Mouse (Mus musculus): Measurements from ENCODE around the gene Kirrel2. TPM values are rescaled to one million over a fixed set of nuclear protein-coding genes. Genes with fewer than 3 reads are reported as not detected.

Kirrel2 gene
- not detected for total RNA-seq (2023)

GRCm38 (mm10) chr7:30457629-30458330, at the start of gene Kirrel2, which contains the start of gene Nphs1:
Gene Kirrel2 (minus strand): TSS chr7:30457690.
Gene Nphs1 (plus strand): TSS chr7:30458315.

GRCm38 (mm10) chr7:30493401-30493931, 36.0 kb upstream of the Kirrel2 start, which contains the start of gene Prodh2:
Gene Prodh2 (plus strand): TSS chr7:30493622.

GRCm38 (mm10) chr7:30444971-30445751, 12.3 kb downstream of the Kirrel2 start, which contains the start of gene Aplp1:
Gene Aplp1 (minus strand): TSS chr7:30445535.

GRCm38 (mm10) chr7:30421175-30421889, 36.2 kb downstream of the Kirrel2 start, which contains the start of gene Nfkbid:
Gene Nfkbid (plus strand): TSS chr7:30421732.

GRCm38 (mm10) chr7:30419561-30420499, 37.7 kb downstream of the Kirrel2 start, which contains the start of gene Hcst:
Gene Hcst (minus strand): TSS chr7:30419854.

GRCm38 (mm10) chr7:30413596-30413995, 43.9 kb downstream of the Kirrel2 start, which contains the start of gene Tyrobp:
Gene Tyrobp (plus strand): TSS chr7:30413760.

Other genes with a start within 250 kb of the Kirrel2 start
- gene Polr2i, start 225.7 kb downstream of the Kirrel2 start, total RNA-seq (2023): 10 to 100 TPM; 35.1 to 43.9 TPM
- gene Tbcb, start 225.4 kb downstream of the Kirrel2 start, total RNA-seq (2023): 10 to 100 TPM; 26.0 to 27.3 TPM
- not detected for gene Ovol3, start 222.0 kb downstream of the Kirrel2 start, total RNA-seq (2023)
- 1 to 10 TPM in 1 of 2 experiments, under 1 TPM in 1; 0.44 to 1.3 TPM for gene Thap8, start 177.6 kb downstream of the Kirrel2 start, total RNA-seq (2023)
- 1 to 10 TPM; 4.0 to 8.4 TPM for gene Wdr62, start 177.3 kb downstream of the Kirrel2 start, total RNA-seq (2023)
- under 1 TPM; 0.64 to 0.65 TPM for gene Clip3, start 166.0 kb downstream of the Kirrel2 start, total RNA-seq (2023)
- 10 to 100 TPM; 39.8 to 42.3 TPM for gene Alkbh6, start 149.0 kb downstream of the Kirrel2 start, total RNA-seq (2023)
- gene Syne4, start 142.9 kb downstream of the Kirrel2 start, total RNA-seq (2023): 1 to 10 TPM; 5.5 to 6.3 TPM
- gene E130208F15Rik, start 135.9 kb downstream of the Kirrel2 start, total RNA-seq (2023): 1 to 10 TPM; 6.6 to 9.5 TPM
- gene Sdhaf1, start 133.8 kb downstream of the Kirrel2 start, total RNA-seq (2023): 10 to 100 TPM in 1 of 2 experiments, 1 to 10 TPM in 1; 8.8 to 11.4 TPM
- gene Lrfn3, start 94.9 kb downstream of the Kirrel2 start, total RNA-seq (2023): not detected
- 10 to 100 TPM; 10.7 to 27.3 TPM for gene Tyrobp, start 43.9 kb downstream of the Kirrel2 start, total RNA-seq (2023)
- gene Hcst, start 37.8 kb downstream of the Kirrel2 start, total RNA-seq (2023): 100 to 1,000 TPM; 185 to 201 TPM
- 10 to 100 TPM; 40.1 to 45.7 TPM for gene Nfkbid, start 36.0 kb downstream of the Kirrel2 start, total RNA-seq (2023)
- 1 to 10 TPM; 3.8 to 4.3 TPM for gene Aplp1, start 12.2 kb downstream of the Kirrel2 start, total RNA-seq (2023)
- gene Nphs1, start 625 bp upstream of the Kirrel2 start, total RNA-seq (2023): not detected
- not detected for gene Prodh2, start 35.9 kb upstream of the Kirrel2 start, total RNA-seq (2023)
- gene Arhgap33, start 77.4 kb upstream of the Kirrel2 start, total RNA-seq (2023): 1 to 10 TPM; 3.3 to 6.3 TPM
- gene Hspb6, start 94.5 kb upstream of the Kirrel2 start, total RNA-seq (2023): 1 to 10 TPM; 2.0 to 2.3 TPM
- gene Proser3, start 94.6 kb upstream of the Kirrel2 start, total RNA-seq (2023): 10 to 100 TPM; 15.1 to 19.7 TPM
- gene Lin37, start 102.1 kb upstream of the Kirrel2 start, total RNA-seq (2023): 10 to 100 TPM; 38.3 to 46.3 TPM
- 10 to 100 TPM; 74.3 to 75.7 TPM for gene U2af1l4, start 105.6 kb upstream of the Kirrel2 start, total RNA-seq (2023)
- gene Gm49396, start 105.7 kb upstream of the Kirrel2 start, total RNA-seq (2023): 10 to 100 TPM; 24.2 to 32.0 TPM
- 100 to 1,000 TPM; 127 to 151 TPM for gene Psenen, start 105.9 kb upstream of the Kirrel2 start, total RNA-seq (2023)
- 10 to 100 TPM; 44.6 to 51.3 TPM for gene Igflr1, start 107.7 kb upstream of the Kirrel2 start, total RNA-seq (2023)
- gene Kmt2b, start 131.0 kb upstream of the Kirrel2 start, total RNA-seq (2023): 100 to 1,000 TPM; 136 to 141 TPM
- 1 to 10 TPM; 3.0 to 3.5 TPM for gene Zbtb32, start 141.2 kb upstream of the Kirrel2 start, total RNA-seq (2023)
- gene Upk1a, start 155.2 kb upstream of the Kirrel2 start, total RNA-seq (2023): 1 to 10 TPM in 1 of 2 experiments, under 1 TPM in 1; 0.79 to 1.1 TPM
- gene Cox6b1, start 168.5 kb upstream of the Kirrel2 start, total RNA-seq (2023): 100 to 1,000 TPM; 198 to 235 TPM
- gene Etv2, start 178.2 kb upstream of the Kirrel2 start, total RNA-seq (2023): not detected
- gene Rbm42, start 192.6 kb upstream of the Kirrel2 start, total RNA-seq (2023): 100 to 1,000 TPM; 103 to 113 TPM
- 10 to 100 TPM; 30.2 to 32.6 TPM for gene Haus5, start 207.3 kb upstream of the Kirrel2 start, total RNA-seq (2023)
- gene Pmis2, start 213.9 kb upstream of the Kirrel2 start, total RNA-seq (2023): not detected
- gene 2200002J24Rik, start 241.2 kb upstream of the Kirrel2 start, total RNA-seq (2023): not detected

Measured in T-cell, adult 66 days (primary cell).